Comparison of ENCODE assay signal across 21 mouse cellular contexts in genomic region chr16:92642283-92642682, GRCm38 (mm10).
DNase-seq lines count a peak whose midpoint lies in the region; ATAC-seq and TF ChIP-seq lines count a peak whose summit lies in the region.
"Had no signal": no experiment of that assay in that cellular context is flagged by ENCODE, and none has a peak within 500 bp of the region (broad histone marks: within the 10 kb centered on the region; RNA-seq: fewer than 3 reads in every experiment).

No protein-coding gene starts in this region.

- H3K27me3 ChIP-seq in intestine, postnatal 0 days (replicated peaks; ENCODE audit: control insufficient read depth, insufficient read depth, low read length) = no peaks in the 10 kb centered on the region
- no peaks in the 10 kb centered on the region for H3K27me3 ChIP-seq in intestine, embryonic 16.5 days (replicated peaks; ENCODE audit: control insufficient read depth, insufficient read depth, low read length)
- H3K27me3 ChIP-seq in liver, postnatal 0 days (ENCODE audit: insufficient read depth, low read length) = no peaks in the 10 kb centered on the region
- no peaks in the 10 kb centered on the region for H3K27me3 ChIP-seq in liver, embryonic 11.5 days (replicated peaks; ENCODE audit: control insufficient read depth, insufficient read depth, low read length)
- H3K27me3 ChIP-seq in midbrain, postnatal 0 days (ENCODE audit: insufficient read depth, low read length) = no peaks in the 10 kb centered on the region
- H3K27me3 ChIP-seq in midbrain, embryonic 15.5 days (replicated peaks) = 0 out of 2 replicates have a peak, but pooled peaks cover 3% of the 10 kb centered on the region
- H3K27me3 ChIP-seq: embryonic facial prominence, embryonic 12.5 days; forebrain, embryonic 15.5 days had no signal

- 0 out of 2 replicates have a peak, but pooled peaks cover 4% of the 10 kb centered on the region for H3K4me1 ChIP-seq in intestine, postnatal 0 days (replicated peaks; ENCODE audit: control insufficient read depth, insufficient read depth, low read length)
- H3K4me1 ChIP-seq in intestine, embryonic 16.5 days (ENCODE audit: control insufficient read depth, insufficient read depth, low read length) = peaks cover 25% of the 10 kb centered on the region
- no peaks in the 10 kb centered on the region for H3K4me1 ChIP-seq in liver, postnatal 0 days (ENCODE audit: insufficient read depth)
- peaks cover 4% of the 10 kb centered on the region; the same call in 1 of the 2 replicates for H3K4me1 ChIP-seq in liver, embryonic 11.5 days (replicated peaks; ENCODE audit: control insufficient read depth, insufficient read depth, low read length)
- no peaks in the 10 kb centered on the region; the same call in 1 of the 2 replicates for H3K4me1 ChIP-seq in midbrain, postnatal 0 days (ENCODE audit: insufficient read depth, low read length)
- H3K4me1 ChIP-seq in midbrain, embryonic 15.5 days = peaks cover 7% of the 10 kb centered on the region; the same call in 1 of the 2 replicates
- H3K4me1 ChIP-seq: forebrain, embryonic 15.5 days had no signal

- H3K4me2 ChIP-seq in intestine, postnatal 0 days (replicated peaks; ENCODE audit: low read depth) = no peak overlapping the region
- no peak overlapping the region for H3K4me2 ChIP-seq in intestine, embryonic 16.5 days (ENCODE audit: low read depth, low read length)
- no peak overlapping the region for H3K4me2 ChIP-seq in liver, postnatal 0 days (ENCODE audit: low read depth, low read length)
- no peak overlapping the region for H3K4me2 ChIP-seq in liver, embryonic 11.5 days
- H3K4me2 ChIP-seq in midbrain, postnatal 0 days (ENCODE audit: low read depth, low read length, poor library complexity, severe bottlenecking) = no peak overlapping the region
- H3K4me2 ChIP-seq in midbrain, embryonic 15.5 days = no peak overlapping the region
- H3K4me2 ChIP-seq: embryonic facial prominence, embryonic 12.5 days; forebrain, embryonic 13.5 days; forebrain, embryonic 15.5 days had no signal

- no peak overlapping the region for H3K9ac ChIP-seq in intestine, postnatal 0 days (ENCODE audit: low read depth, low read length)
- H3K9ac ChIP-seq in intestine, embryonic 16.5 days (ENCODE audit: low read depth, low read length) = no peak overlapping the region
- H3K9ac ChIP-seq in liver, postnatal 0 days (replicated peaks) = no peak overlapping the region
- H3K9ac ChIP-seq in liver, embryonic 11.5 days (ENCODE audit: low read depth, low read length) = no peak overlapping the region
- no peak overlapping the region for H3K9ac ChIP-seq in midbrain, postnatal 0 days (replicated peaks; ENCODE audit: low read length, poor library complexity, severe bottlenecking)
- H3K9ac ChIP-seq in midbrain, embryonic 15.5 days = no peak overlapping the region
- H3K9ac ChIP-seq: embryonic facial prominence, embryonic 12.5 days; forebrain, embryonic 13.5 days; forebrain, embryonic 15.5 days had no signal

- 86% methylated on average over 8 of the region's 8 CpGs for WGBS in intestine, postnatal 0 days
- 81% methylated on average over 8 of the region's 8 CpGs for WGBS in intestine, embryonic 16.5 days
- WGBS in liver, postnatal 0 days (ENCODE audit: insufficient replicate concordance) = 85% methylated on average over 8 of the region's 8 CpGs
- 82% methylated on average over 8 of the region's 8 CpGs for WGBS in liver, embryonic 11.5 days
- 90% methylated on average over 8 of the region's 8 CpGs for WGBS in midbrain, postnatal 0 days
- WGBS in midbrain, embryonic 15.5 days = 93% methylated on average over 8 of the region's 8 CpGs

- no peaks in the 10 kb centered on the region for H3K9me3 ChIP-seq in intestine, postnatal 0 days (ENCODE audit: control insufficient read depth)
- H3K9me3 ChIP-seq in intestine, embryonic 16.5 days (ENCODE audit: control insufficient read depth, low read length) = no peaks in the 10 kb centered on the region
- no peaks in the 10 kb centered on the region for H3K9me3 ChIP-seq in liver, postnatal 0 days (ENCODE audit: low read length)
- H3K9me3 ChIP-seq in liver, embryonic 11.5 days (ENCODE audit: control insufficient read depth, low read length) = no peaks in the 10 kb centered on the region
- H3K9me3 ChIP-seq in midbrain, postnatal 0 days (ENCODE audit: low read length) = no peaks in the 10 kb centered on the region
- no peaks in the 10 kb centered on the region for H3K9me3 ChIP-seq in midbrain, embryonic 15.5 days
- H3K9me3 ChIP-seq: embryonic facial prominence, embryonic 10.5 days; embryonic facial prominence, embryonic 12.5 days; forebrain, embryonic 13.5 days; forebrain, embryonic 15.5 days had no signal

- DNase-seq in liver, postnatal 0 days = no peak
- DNase-seq in liver, embryonic 11.5 days (ENCODE audit: low spot score) = no peak
- DNase-seq in midbrain, postnatal 0 days (ENCODE audit: low spot score) = no peak
- DNase-seq in heart, adult 8-10 months (ENCODE audit: low spot score) = no peak
- DNase-seq: adrenal gland, adult 2 months; adrenal gland, postnatal 14 days; adrenal gland, postnatal 36 days; B cell, adult 2 months; cerebellum, adult 11-12 months; cerebellum, adult 2 months; cerebellum, adult 9-10 months; cerebellum, postnatal 10 days; cerebellum, postnatal 25 days had no signal

- H3K27ac ChIP-seq in intestine, postnatal 0 days (ENCODE audit: low read depth, low read length) = no peak overlapping the region
- H3K27ac ChIP-seq in intestine, embryonic 16.5 days (ENCODE audit: low read length) = no peak overlapping the region
- no peak overlapping the region for H3K27ac ChIP-seq in liver, postnatal 0 days (ENCODE audit: low read depth)
- no peak overlapping the region for H3K27ac ChIP-seq in liver, embryonic 11.5 days (ENCODE audit: low read depth, low read length)
- H3K27ac ChIP-seq in midbrain, postnatal 0 days (ENCODE audit: low read depth, low read length) = no peak overlapping the region
- no peak overlapping the region for H3K27ac ChIP-seq in midbrain, embryonic 15.5 days
- H3K27ac ChIP-seq: embryonic facial prominence, embryonic 10.5 days; embryonic facial prominence, embryonic 12.5 days; forebrain, embryonic 13.5 days; forebrain, embryonic 15.5 days had no signal

- TF ChIP-seq EP300 in liver, postnatal 0 days (IDR thresholded peaks at IDR 0.05; ENCODE audit: low read depth) = no peak

- TF ChIP-seq CTCF in intestine, postnatal 0 days (IDR thresholded peaks at IDR 0.05; ENCODE audit: low read depth) = 0 out of 2 replicates have a peak, but pooled peaks have one; percentile 10
- TF ChIP-seq CTCF in liver, postnatal 0 days (IDR thresholded peaks at IDR 0.05; ENCODE audit: low read depth) = peak; percentile 7; the same call in 1 of the 2 replicates
- TF ChIP-seq CTCF in midbrain, postnatal 0 days (IDR thresholded peaks at IDR 0.05) = peak; percentile 35; the same call in 1 of the 2 replicates

- no peak for ATAC-seq in intestine, postnatal 0 days
- no peak for ATAC-seq in intestine, embryonic 16.5 days
- no peak for ATAC-seq in liver, postnatal 0 days
- no peak for ATAC-seq in liver, embryonic 11.5 days (replicated peaks; ENCODE audit: low FRiP score)
- ATAC-seq in midbrain, postnatal 0 days (ENCODE audit: low FRiP score) = no peak
- no peak for ATAC-seq in midbrain, embryonic 15.5 days (replicated peaks)
- ATAC-seq: CD4-positive, CD25-positive, alpha-beta regulatory T cell, adult 4 months; forebrain, embryonic 13.5 days; forebrain, embryonic 15.5 days had no signal

- no peak overlapping the region for H3K4me3 ChIP-seq in intestine, postnatal 0 days (ENCODE audit: low read depth, low read length)
- no peak overlapping the region for H3K4me3 ChIP-seq in intestine, embryonic 16.5 days (ENCODE audit: low read length)
- H3K4me3 ChIP-seq in liver, postnatal 0 days (ENCODE audit: low read depth, low read length) = no peak overlapping the region
- H3K4me3 ChIP-seq in liver, embryonic 11.5 days (ENCODE audit: low read depth, low read length) = no peak overlapping the region
- no peak overlapping the region for H3K4me3 ChIP-seq in midbrain, postnatal 0 days (ENCODE audit: low read depth, low read length)
- H3K4me3 ChIP-seq in midbrain, embryonic 15.5 days = no peak overlapping the region
- H3K4me3 ChIP-seq: embryonic facial prominence, embryonic 10.5 days; embryonic facial prominence, embryonic 12.5 days; forebrain, embryonic 13.5 days; forebrain, embryonic 15.5 days had no signal

- no peaks in the 10 kb centered on the region for H3K36me3 ChIP-seq in intestine, postnatal 0 days (ENCODE audit: control insufficient read depth, insufficient read depth)
- H3K36me3 ChIP-seq in intestine, embryonic 16.5 days (ENCODE audit: control insufficient read depth, insufficient read depth, low read length) = no peaks in the 10 kb centered on the region
- no peaks in the 10 kb centered on the region for H3K36me3 ChIP-seq in liver, postnatal 0 days (replicated peaks; ENCODE audit: insufficient read depth, low read length)
- H3K36me3 ChIP-seq in liver, embryonic 11.5 days (ENCODE audit: control insufficient read depth, insufficient read depth, low read length) = no peaks in the 10 kb centered on the region
- H3K36me3 ChIP-seq in midbrain, postnatal 0 days (ENCODE audit: insufficient read depth, low read length) = no peaks in the 10 kb centered on the region
- H3K36me3 ChIP-seq in midbrain, embryonic 15.5 days (replicated peaks) = no peaks in the 10 kb centered on the region
- H3K36me3 ChIP-seq: embryonic facial prominence, embryonic 10.5 days; embryonic facial prominence, embryonic 12.5 days; forebrain, embryonic 15.5 days had no signal
